Mouse (Mus musculus): ENCODE measurements around the gene Osgep. TPM values are rescaled to one million over a fixed set of nuclear protein-coding genes. Genes with fewer than 3 reads are reported as not detected.

The Osgep gene
- 6.3 TPM for polyA plus RNA-seq (2014; fragmentation: Illumina TruSeq; extraction: RNeasy Lipid Tissue Mini Kit (QIAGEN cat#74804); ENCODE audit: low replicate concordance)

GRCm38 (mm10) chr14:50924281-50925064 lies at the start of gene Osgep, which contains the start of gene Apex1:
Osgep (minus strand) TSS chr14:50924893.
Apex1 (plus strand) TSS chr14:50924968.

GRCm38 (mm10) chr14:50955942-50956508 lies 31.3 kb upstream of the Osgep start, which contains the start of gene Pnp2:
Pnp2 (plus strand) TSS chr14:50955992.

GRCm38 (mm10) chr14:50943932-50944667 lies 19.4 kb upstream of the Osgep start, which contains the start of gene Gm49342:
Gm49342 (plus strand) TSS chr14:50944517.

GRCm38 (mm10) chr14:50930754-50931492 lies 6.2 kb upstream of the Osgep start, which contains the start of the genes Pip4p1 and Pnp:
Pip4p1 (minus strand) TSS chr14:50930856.
Pnp (plus strand) TSS chr14:50931082.

GRCm38 (mm10) chr14:50897374-50897765 lies 27.3 kb downstream of the Osgep start, which contains the start of gene Klhl33:
Klhl33 (minus strand) TSS chr14:50897507.

GRCm38 (mm10) chr14:50869889-50870804 lies 54.5 kb downstream of the Osgep start, which contains the start of gene Tep1:
Tep1 (minus strand) TSS chr14:50870560.

Other genes starting within 250 kb of the Osgep start
- not detected for gene Olfr747, start 231.7 kb downstream of the Osgep start, polyA plus RNA-seq (2014; fragmentation: Illumina TruSeq; extraction: RNeasy Lipid Tissue Mini Kit (QIAGEN cat#74804); ENCODE audit: low replicate concordance)
- not detected for gene Olfr748, start 217.5 kb downstream of the Osgep start, polyA plus RNA-seq (2014; fragmentation: Illumina TruSeq; extraction: RNeasy Lipid Tissue Mini Kit (QIAGEN cat#74804); ENCODE audit: low replicate concordance)
- gene Olfr749, start 179.8 kb downstream of the Osgep start, polyA plus RNA-seq (2014; fragmentation: Illumina TruSeq; extraction: RNeasy Lipid Tissue Mini Kit (QIAGEN cat#74804); ENCODE audit: low replicate concordance) = not detected
- gene Ttc5, start 139.4 kb downstream of the Osgep start, polyA plus RNA-seq (2014; fragmentation: Illumina TruSeq; extraction: RNeasy Lipid Tissue Mini Kit (QIAGEN cat#74804); ENCODE audit: low replicate concordance) = 15.0 TPM
- not detected for gene Ccnb1ip1, start 117.2 kb downstream of the Osgep start, polyA plus RNA-seq (2014; fragmentation: Illumina TruSeq; extraction: RNeasy Lipid Tissue Mini Kit (QIAGEN cat#74804); ENCODE audit: low replicate concordance)
- 40.6 TPM for gene Parp2, start 117.1 kb downstream of the Osgep start, polyA plus RNA-seq (2014; fragmentation: Illumina TruSeq; extraction: RNeasy Lipid Tissue Mini Kit (QIAGEN cat#74804); ENCODE audit: low replicate concordance)
- gene Tep1, start 54.3 kb downstream of the Osgep start, polyA plus RNA-seq (2014; fragmentation: Illumina TruSeq; extraction: RNeasy Lipid Tissue Mini Kit (QIAGEN cat#74804); ENCODE audit: low replicate concordance) = 55.9 TPM
- 5.5 TPM for gene Klhl33, start 27.4 kb downstream of the Osgep start, polyA plus RNA-seq (2014; fragmentation: Illumina TruSeq; extraction: RNeasy Lipid Tissue Mini Kit (QIAGEN cat#74804); ENCODE audit: low replicate concordance)
- gene Apex1, start 75 bp upstream of the Osgep start, polyA plus RNA-seq (2014; fragmentation: Illumina TruSeq; extraction: RNeasy Lipid Tissue Mini Kit (QIAGEN cat#74804); ENCODE audit: low replicate concordance) = 6.1 TPM
- 9.2 TPM for gene Pip4p1, start 6.0 kb upstream of the Osgep start, polyA plus RNA-seq (2014; fragmentation: Illumina TruSeq; extraction: RNeasy Lipid Tissue Mini Kit (QIAGEN cat#74804); ENCODE audit: low replicate concordance)
- 250 TPM for gene Pnp, start 6.2 kb upstream of the Osgep start, polyA plus RNA-seq (2014; fragmentation: Illumina TruSeq; extraction: RNeasy Lipid Tissue Mini Kit (QIAGEN cat#74804); ENCODE audit: low replicate concordance)
- gene Gm49342, start 19.6 kb upstream of the Osgep start, polyA plus RNA-seq (2014; fragmentation: Illumina TruSeq; extraction: RNeasy Lipid Tissue Mini Kit (QIAGEN cat#74804); ENCODE audit: low replicate concordance) = not detected
- gene Pnp2, start 31.1 kb upstream of the Osgep start, polyA plus RNA-seq (2014; fragmentation: Illumina TruSeq; extraction: RNeasy Lipid Tissue Mini Kit (QIAGEN cat#74804); ENCODE audit: low replicate concordance) = 51.2 TPM
- not detected for gene Rnase10, start 82.9 kb upstream of the Osgep start, polyA plus RNA-seq (2014; fragmentation: Illumina TruSeq; extraction: RNeasy Lipid Tissue Mini Kit (QIAGEN cat#74804); ENCODE audit: low replicate concordance)
- gene Rnase9, start 117.0 kb upstream of the Osgep start, polyA plus RNA-seq (2014; fragmentation: Illumina TruSeq; extraction: RNeasy Lipid Tissue Mini Kit (QIAGEN cat#74804); ENCODE audit: low replicate concordance) = not detected
- gene Rnase11, start 125.3 kb upstream of the Osgep start, polyA plus RNA-seq (2014; fragmentation: Illumina TruSeq; extraction: RNeasy Lipid Tissue Mini Kit (QIAGEN cat#74804); ENCODE audit: low replicate concordance) = not detected
- not detected for gene Rnase12, start 132.8 kb upstream of the Osgep start, polyA plus RNA-seq (2014; fragmentation: Illumina TruSeq; extraction: RNeasy Lipid Tissue Mini Kit (QIAGEN cat#74804); ENCODE audit: low replicate concordance)
- gene Olfr750, start 149.5 kb upstream of the Osgep start, polyA plus RNA-seq (2014; fragmentation: Illumina TruSeq; extraction: RNeasy Lipid Tissue Mini Kit (QIAGEN cat#74804); ENCODE audit: low replicate concordance) = not detected
- 270 TPM for gene Rnase4, start 166.2 kb upstream of the Osgep start, polyA plus RNA-seq (2014; fragmentation: Illumina TruSeq; extraction: RNeasy Lipid Tissue Mini Kit (QIAGEN cat#74804); ENCODE audit: low replicate concordance)
- gene Ang, start 166.3 kb upstream of the Osgep start, polyA plus RNA-seq (2014; fragmentation: Illumina TruSeq; extraction: RNeasy Lipid Tissue Mini Kit (QIAGEN cat#74804); ENCODE audit: low replicate concordance) = 15.4 TPM
- not detected for gene Eddm3b, start 189.5 kb upstream of the Osgep start, polyA plus RNA-seq (2014; fragmentation: Illumina TruSeq; extraction: RNeasy Lipid Tissue Mini Kit (QIAGEN cat#74804); ENCODE audit: low replicate concordance)
- gene Rnase6, start 199.0 kb upstream of the Osgep start, polyA plus RNA-seq (2014; fragmentation: Illumina TruSeq; extraction: RNeasy Lipid Tissue Mini Kit (QIAGEN cat#74804); ENCODE audit: low replicate concordance) = 16.6 TPM
- 1,041 TPM for gene Rnase1, start 221.9 kb upstream of the Osgep start, polyA plus RNA-seq (2014; fragmentation: Illumina TruSeq; extraction: RNeasy Lipid Tissue Mini Kit (QIAGEN cat#74804); ENCODE audit: low replicate concordance)
- gene Rnase2b, start 237.4 kb upstream of the Osgep start, polyA plus RNA-seq (2014; fragmentation: Illumina TruSeq; extraction: RNeasy Lipid Tissue Mini Kit (QIAGEN cat#74804); ENCODE audit: low replicate concordance) = not detected

Measured in small intestine, adult 10 weeks (tissue).